Mouse (Mus musculus) layer of hippocampus, postnatal 25 days (tissue): ENCODE results near the gene Hcn2. TPM values are rescaled to one million over a fixed set of nuclear protein-coding genes. Genes with fewer than 3 reads are reported as not detected.

Experiments used
- DNase-seq, 2 experiments: peaks; one replicate each; pipeline ENCODE4 v3.0.0; 2022; ENCODE audit warnings: mixed read lengths in 2 of 2, low spot score in 1 of 2; ENCODE audit errors: extremely low spot score in 1 of 2
- total RNA-seq, 2 experiments: library from RNA; stranded (reverse); gene quantifications; 2 replicates each; pipeline ENCODE4 v1.2.3; 2021

Gene Hcn2
- total RNA-seq, 2 experiments from 2014 or later: 108 to 110 TPM

- DNase-seq: no peak
Measured at GRCm38 (mm10) chr10:79707162-79707561, 9.3 kb upstream of the Hcn2 start.

GRCm38 (mm10) chr10:79707759-79708158, 8.7 kb upstream of the Hcn2 start:
- no peak for DNase-seq

- DNase-seq: no peak
Measured at GRCm38 (mm10) chr10:79708668-79709067, 7.8 kb upstream of the Hcn2 start.

GRCm38 (mm10) chr10:79709307-79709706, 7.1 kb upstream of the Hcn2 start:
- no peak for DNase-seq

- DNase-seq: no peak
Measured at GRCm38 (mm10) chr10:79712029-79712428, 4.4 kb upstream of the Hcn2 start.

GRCm38 (mm10) chr10:79712499-79713126, 3.8 kb upstream of the Hcn2 start:
- peak; percentile 72 to 91 for DNase-seq

- no peak for DNase-seq
Measured at GRCm38 (mm10) chr10:79713163-79713562, 3.3 kb upstream of the Hcn2 start.

- no peak for DNase-seq
Measured at GRCm38 (mm10) chr10:79714996-79715395, 1.4 kb upstream of the Hcn2 start.

GRCm38 (mm10) chr10:79716988-79717355, 538 bp downstream of the Hcn2 start:
- DNase-seq: no peak

- DNase-seq: peak in 1 of 2 experiments; percentile 53
Measured at GRCm38 (mm10) chr10:79717640-79718357, 1.4 kb downstream of the Hcn2 start.

GRCm38 (mm10) chr10:79721089-79721488, 4.7 kb downstream of the Hcn2 start:
- no peak for DNase-seq

- DNase-seq: no peak
Measured at GRCm38 (mm10) chr10:79723047-79723446, 6.6 kb downstream of the Hcn2 start.

GRCm38 (mm10) chr10:79723692-79724091, 7.3 kb downstream of the Hcn2 start:
- no peak for DNase-seq

- peak in 1 of 2 experiments; percentile 48 for DNase-seq
Measured at GRCm38 (mm10) chr10:79726090-79726489, 9.7 kb downstream of the Hcn2 start.

GRCm38 (mm10) chr10:79728323-79729249, 12.2 kb downstream of the Hcn2 start:
- no peak for DNase-seq

- DNase-seq: no peak
Measured at GRCm38 (mm10) chr10:79729357-79729965, 13.0 kb downstream of the Hcn2 start.

GRCm38 (mm10) chr10:79732500-79732899, 16.1 kb downstream of the Hcn2 start:
- peak in 1 of 2 experiments; percentile 55 for DNase-seq

GRCm38 (mm10) chr10:79733847-79734246, 17.4 kb downstream of the Hcn2 start:
- DNase-seq: no peak

- no peak for DNase-seq
Measured at GRCm38 (mm10) chr10:79735361-79735760, 18.9 kb downstream of the Hcn2 start.

- no peak for DNase-seq
Measured at GRCm38 (mm10) chr10:79736706-79737105, 20.3 kb downstream of the Hcn2 start.

- DNase-seq: no peak
Measured at GRCm38 (mm10) chr10:79738259-79738658, 21.8 kb downstream of the Hcn2 start.
